Mouse (Mus musculus) G1E (cell line): Measurements from ENCODE around the gene Slc35f3.

ENCODE experiments used
- CTCF ChIP-seq: IDR thresholded peaks from 2 replicates; pipeline ENCODE4 v1.5.1; 2012; ENCODE audit warnings: low read depth, low read length, inconsistent platforms, mixed read lengths
- GATA1 ChIP-seq: IDR thresholded peaks from 2 replicates; pipeline ENCODE4 v1.6.1; 2012; ENCODE audit warnings: borderline replicate concordance, low read length, inconsistent platforms, mixed read lengths
- GATA2 ChIP-seq: IDR thresholded peaks from 2 replicates; pipeline ENCODE4 v1.6.1; 2012; ENCODE audit warnings: low read depth, low read length, inconsistent platforms, borderline replicate concordance
- POLR2AphosphoS5 ChIP-seq: IDR thresholded peaks from 2 replicates; pipeline ENCODE4 v1.6.1; 2012; ENCODE audit warnings: low read depth, low read length, inconsistent platforms; ENCODE audit not compliant: insufficient replicate concordance
- TAL1 ChIP-seq: conservative IDR thresholded peaks from 2 replicates; pipeline ENCODE4 v1.6.1; 2012; ENCODE audit warnings: low read depth, low read length, inconsistent platforms, mixed read lengths

DNA sequence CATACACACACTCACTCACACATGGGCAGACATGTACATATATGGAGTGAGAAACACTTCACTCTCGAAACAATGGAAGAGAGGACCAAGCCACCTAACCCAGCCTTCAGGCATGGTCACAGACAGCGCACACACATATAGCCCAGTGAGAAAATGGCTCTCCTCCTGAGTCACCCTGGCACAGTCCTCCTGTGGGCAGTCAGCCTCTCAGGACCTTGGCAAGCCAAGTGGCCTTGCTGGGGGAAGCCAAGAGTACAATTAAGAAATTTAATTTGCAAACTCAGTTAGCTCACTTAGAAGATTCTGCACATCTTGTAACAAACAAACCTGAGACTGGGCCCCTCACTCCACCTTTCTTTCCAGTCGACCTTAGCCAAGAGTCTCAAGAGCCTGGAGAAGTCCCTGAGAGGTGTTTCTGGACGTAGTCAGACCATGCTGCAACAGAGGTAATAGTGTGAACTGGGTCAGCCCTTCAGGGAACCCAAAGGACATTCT is 23.4 kb upstream of the Slc35f3 start:
- TF ChIP-seq CTCF (no peak), GATA1 (no peak), TAL1 (no peak), GATA2 (no peak), POLR2AphosphoS5 (no peak)
